Mouse (Mus musculus) heart, embryonic 13.5 days (tissue): ENCODE data around the gene Yipf1. TPM values are rescaled to one million over a fixed set of nuclear protein-coding genes. Genes with fewer than 3 reads are reported as not detected.
"Not testable (repeated sequence)": the region's sequence is repeated elsewhere in the genome, so short reads cannot be mapped to it uniquely, and the experiment has no call there.

ENCODE experiments used
- ATAC-seq: fragments of 200-750 bp; cut with Nextera tagmentation; 2 replicates; pipeline ENCODE4 v1.8.0; 2017; ENCODE audit warnings: moderate TSS enrichment; ENCODE audit not compliant: insufficient number of reproducible peaks, low FRiP score, low TSS enrichment; ENCODE audit errors: extremely low read depth
- H3K27ac ChIP-seq: fragments of 300-500 bp; sonication (generic); replicated peaks from 2 replicates; pipeline ENCODE4 v1.5.1; 2015; ENCODE audit warnings: moderate library complexity, mild to moderate bottlenecking, inconsistent platforms
- H3K27me3 ChIP-seq: fragments of 300-500 bp; sonication (generic); replicated peaks from 2 replicates; pipeline ENCODE4 v1.6.1; 2015; ENCODE audit warnings: mild to moderate bottlenecking, inconsistent platforms
- H3K36me3 ChIP-seq: fragments of 300-500 bp; sonication (generic); 2 replicates; pipeline ENCODE4 v1.6.1; 2015; ENCODE audit warnings: mild to moderate bottlenecking, inconsistent platforms
- H3K4me1 ChIP-seq: fragments of 300-500 bp; sonication (generic); 2 replicates; pipeline ENCODE4 v1.6.1; 2015; ENCODE audit warnings: inconsistent platforms
- H3K4me2 ChIP-seq: fragments of 300-500 bp; sonication (generic); 2 replicates; pipeline ENCODE4 v1.6.1; 2015; ENCODE audit warnings: inconsistent platforms, mild to moderate bottlenecking, moderate library complexity
- H3K4me3 ChIP-seq: fragments of 300-500 bp; sonication (generic); 2 replicates; pipeline ENCODE4 v1.5.1; 2015; ENCODE audit warnings: moderate library complexity, mild to moderate bottlenecking, inconsistent platforms
- H3K9ac ChIP-seq: fragments of 300-500 bp; sonication (generic); 2 replicates; pipeline ENCODE4 v1.6.1; 2015; ENCODE audit warnings: inconsistent platforms, mild to moderate bottlenecking, moderate library complexity
- H3K9me3 ChIP-seq: fragments of 300-500 bp; sonication (generic); 2 replicates; pipeline ENCODE4 v1.6.1; 2016; ENCODE audit warnings: inconsistent platforms
- WGBS: fragments of 180-500 bp; shearing (Covaris S2); methylation state at CpG from one replicate; pipeline ENCODE4 v1.1.7; 2015; ENCODE audit warnings: mixed read lengths; 5-methylcytosine and 5-hydroxymethylcytosine counted together
- polyA plus RNA-seq: library from polyadenylated mRNA; unstranded; fragments of >200 nt; fragmentation: Nextera tagmentation; extraction: Ambion mirVana; gene quantifications from 2 replicates; pipeline ENCODE4 v1.2.1, GENCODE M21; 2015

Gene Yipf1
- polyA plus RNA-seq, 1 experiment from 2014 or later: 42.7 TPM

DNA sequence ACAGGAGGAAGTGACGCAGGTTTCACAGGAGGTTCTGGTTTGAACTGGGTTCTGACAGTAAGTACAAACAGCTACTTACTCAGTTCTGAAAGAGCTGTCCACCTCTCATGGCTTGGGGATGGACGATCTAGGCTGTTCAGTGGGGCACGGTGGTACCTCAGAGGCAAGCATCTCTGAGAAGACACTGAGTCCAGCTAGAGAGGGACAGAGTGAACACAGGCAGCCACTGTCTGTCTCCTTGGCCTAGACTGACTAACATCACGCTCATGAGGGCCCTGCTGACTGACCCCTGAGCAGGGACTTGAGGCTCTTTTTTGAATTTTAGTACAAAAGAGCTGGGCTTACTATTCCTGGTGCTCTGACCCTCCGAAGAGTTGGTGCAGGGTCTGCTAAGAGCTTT lies 40.0 kb downstream of the Yipf1 start:
- H3K4me3 ChIP-seq: no peak overlapping the region
- no peak for ATAC-seq
- H3K9ac ChIP-seq: no peak overlapping the region

DNA sequence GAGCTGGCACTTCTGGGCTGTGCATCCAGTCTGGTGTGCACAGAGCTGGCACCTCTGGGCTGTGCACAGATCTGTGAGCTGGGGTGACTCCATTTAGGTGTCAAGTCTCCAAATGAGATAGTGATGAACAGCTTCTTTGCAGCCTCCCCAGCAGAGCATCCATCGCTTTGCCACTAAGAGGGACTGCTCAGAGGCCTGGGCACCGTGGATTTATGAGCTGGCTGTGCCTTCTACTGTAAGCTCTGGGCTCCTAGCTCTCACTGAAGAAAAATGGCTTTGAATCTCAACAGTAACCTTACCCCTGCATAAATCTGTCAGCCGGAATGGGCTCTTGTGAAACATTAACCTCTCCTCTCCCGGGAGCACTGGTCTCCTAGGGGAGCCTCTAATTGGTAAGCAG lies 40.4 kb downstream of the Yipf1 start:
- Histone ChIP-seq H3K9me3 (no peaks in the 10 kb centered on the region), H3K4me2 (no peak overlapping the region), H3K27ac (no peak overlapping the region), H3K9ac (no peak overlapping the region), H3K4me1 (no peaks in the 10 kb centered on the region), H3K4me3 (no peak overlapping the region), H3K27me3 (no peaks in the 10 kb centered on the region), H3K36me3 (peaks cover 26% of the 10 kb centered on the region)
- ATAC-seq: no peak
- 57% methylated on average over 4 of the region's 4 CpGs for WGBS

More for the DNA sequence above, 40.0 kb downstream of the Yipf1 start:
- Histone ChIP-seq H3K36me3 (peaks cover 23% of the 10 kb centered on the region), H3K4me2 (no peak overlapping the region), H3K9me3 (no peaks in the 10 kb centered on the region), H3K27me3 (no peaks in the 10 kb centered on the region), H3K4me1 (no peaks in the 10 kb centered on the region), H3K27ac (no peak overlapping the region)
- WGBS: 86% methylated on average over 5 of the region's 5 CpGs

DNA sequence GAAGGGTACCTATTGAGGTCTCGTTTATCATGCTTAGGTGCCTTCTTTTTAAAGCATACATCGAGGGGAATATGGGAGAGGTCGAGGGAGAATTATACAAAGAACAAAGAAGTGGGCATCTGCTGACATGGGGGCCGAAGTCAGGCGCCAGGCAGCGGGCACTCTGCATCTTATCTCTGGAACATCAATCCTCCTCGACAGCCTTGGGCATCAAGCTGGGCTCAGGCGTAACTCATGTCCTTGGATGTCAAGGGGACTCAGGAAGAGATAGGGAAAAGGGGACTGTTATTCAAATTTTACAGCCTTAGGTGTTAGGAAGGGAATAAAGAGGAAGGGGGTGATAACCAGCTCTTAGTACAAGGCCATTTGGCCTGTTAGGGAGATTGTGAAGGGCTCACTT lies 43.0 kb downstream of the Yipf1 start:
- H3K9me3 ChIP-seq, H3K9ac ChIP-seq, H3K4me1 ChIP-seq, H3K27ac ChIP-seq, ATAC-seq, H3K27me3 ChIP-seq, H3K4me2 ChIP-seq, H3K4me3 ChIP-seq: not testable (repeated sequence)
- H3K36me3 ChIP-seq: peaks cover 20% of the 10 kb centered on the region
- 52% methylated on average over 8 of the region's 8 CpGs for WGBS

DNA sequence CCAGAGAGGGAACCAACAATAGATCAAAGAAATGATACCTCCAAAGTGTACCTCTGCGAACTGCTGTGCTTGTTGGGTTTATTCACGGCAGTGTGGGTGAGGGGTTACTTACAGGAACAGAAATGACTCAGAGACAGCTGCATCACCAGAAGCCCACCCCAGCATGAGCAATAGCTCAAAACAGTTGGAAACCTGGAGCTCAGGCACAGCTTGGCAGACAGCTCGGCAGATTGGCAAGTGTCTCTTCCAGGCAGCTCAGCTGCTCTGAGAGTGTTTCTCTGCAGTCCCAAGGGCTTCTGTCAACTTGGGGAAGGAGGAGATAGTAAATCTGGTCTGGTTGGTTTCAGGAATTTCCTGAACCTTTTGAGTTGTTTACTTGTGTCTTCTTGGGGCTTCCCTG lies 44.3 kb downstream of the Yipf1 start:
- H3K9me3 ChIP-seq: no peaks in the 10 kb centered on the region
- H3K4me1 ChIP-seq: no peaks in the 10 kb centered on the region
- H3K36me3 ChIP-seq: peaks cover 20% of the 10 kb centered on the region
- no peak overlapping the region for H3K4me2 ChIP-seq
- WGBS: 78% methylated on average over 3 of the region's 3 CpGs
- H3K27ac ChIP-seq: no peak overlapping the region
- no peaks in the 10 kb centered on the region for H3K27me3 ChIP-seq
- H3K4me3 ChIP-seq: no peak overlapping the region
- ATAC-seq: no peak
- H3K9ac ChIP-seq: no peak overlapping the region

DNA sequence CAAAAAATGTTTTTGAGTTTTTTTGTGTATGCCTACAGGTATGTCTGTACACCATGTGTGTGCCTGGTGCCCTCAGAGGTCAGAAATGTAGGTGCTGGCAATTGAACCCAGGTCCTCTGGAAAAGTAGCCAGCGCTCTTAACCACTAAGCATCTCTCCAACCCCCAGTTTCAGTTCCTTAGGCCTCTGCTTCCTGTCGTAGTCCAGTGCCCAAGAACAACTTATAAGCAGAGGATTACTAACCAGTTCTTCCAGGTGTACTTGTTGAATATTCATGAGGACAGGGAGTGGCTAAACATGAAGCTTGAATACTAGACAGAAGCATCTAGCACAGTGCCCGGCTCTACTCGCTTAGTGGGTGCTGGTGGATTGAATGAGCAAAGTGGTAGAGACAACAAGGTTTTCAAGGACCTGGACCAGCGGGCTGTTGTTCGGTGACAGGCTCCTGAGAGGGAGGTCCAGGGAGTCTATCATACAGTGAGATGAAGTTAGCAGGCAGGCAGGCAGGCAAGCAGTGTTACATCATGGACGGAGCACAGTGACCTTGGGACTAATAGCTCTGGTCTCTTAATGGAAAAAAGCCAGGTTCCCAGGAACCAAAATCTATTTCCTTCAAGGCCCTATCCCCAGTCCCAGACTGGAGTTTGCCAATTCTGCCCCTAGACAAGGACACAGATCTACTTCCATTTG lies 46.4 kb downstream of the Yipf1 start:
- no peaks in the 10 kb centered on the region for H3K4me1 ChIP-seq
- WGBS: 89% methylated on average over 7 of the region's 7 CpGs
- H3K27ac ChIP-seq: no peak overlapping the region
- H3K4me2 ChIP-seq: no peak overlapping the region
- H3K36me3 ChIP-seq: peaks cover 20% of the 10 kb centered on the region
- no peaks in the 10 kb centered on the region for H3K27me3 ChIP-seq
- H3K9me3 ChIP-seq: no peaks in the 10 kb centered on the region
- H3K4me3 ChIP-seq: no peak overlapping the region
- no peak overlapping the region for H3K9ac ChIP-seq
- no peak for ATAC-seq

DNA sequence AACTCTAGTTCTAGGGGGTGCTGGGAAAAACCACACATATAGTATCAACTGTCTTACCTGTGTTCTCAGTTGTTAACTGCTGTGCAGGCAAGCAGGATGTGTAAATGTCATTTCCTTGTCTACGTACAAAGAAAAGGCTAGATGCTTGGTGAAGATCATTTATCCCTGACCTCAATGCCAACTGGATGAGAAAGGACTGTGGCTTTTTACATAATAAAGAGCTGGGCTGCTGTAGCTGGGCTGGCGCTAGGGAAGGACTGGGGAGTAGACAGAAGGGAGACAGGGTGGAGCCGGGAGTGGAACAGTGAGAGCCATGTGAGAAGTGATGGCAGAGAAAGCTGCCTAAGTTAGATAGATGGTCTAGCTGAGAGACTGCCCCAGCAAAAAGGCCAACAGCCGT lies 48.6 kb downstream of the Yipf1 start:
- H3K9ac ChIP-seq: no peak overlapping the region
- no peak overlapping the region for H3K4me3 ChIP-seq
- no peaks in the 10 kb centered on the region for H3K9me3 ChIP-seq
- peaks cover 20% of the 10 kb centered on the region for H3K36me3 ChIP-seq
- ATAC-seq: no peak
- no peak overlapping the region for H3K27ac ChIP-seq
- WGBS: 68% methylated on average over 4 of the region's 4 CpGs
- no peak overlapping the region for H3K4me2 ChIP-seq
- no peaks in the 10 kb centered on the region for H3K4me1 ChIP-seq
- H3K27me3 ChIP-seq: no peaks in the 10 kb centered on the region

DNA sequence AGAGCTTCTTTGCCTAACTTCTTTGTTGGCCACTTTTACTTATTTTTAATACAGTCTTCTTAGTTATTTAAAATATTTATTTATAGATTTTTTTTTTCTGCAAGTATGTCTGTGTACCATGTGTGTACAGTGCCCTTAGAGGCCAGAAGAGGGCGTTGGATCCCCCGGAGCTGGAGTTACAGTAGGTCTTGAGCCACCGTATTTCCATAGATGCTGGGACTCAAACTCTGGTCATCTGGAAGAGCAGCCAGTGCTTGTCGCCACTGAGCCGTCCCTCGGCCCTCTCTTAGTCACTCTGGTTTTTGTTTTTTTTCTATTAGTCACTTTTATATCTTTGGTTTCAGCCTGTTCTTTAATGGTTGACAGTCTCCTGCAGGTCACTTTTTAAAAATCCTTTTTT lies 49.4 kb downstream of the Yipf1 start:
- H3K4me1 ChIP-seq: peaks cover 4% of the 10 kb centered on the region
- no peaks in the 10 kb centered on the region for H3K27me3 ChIP-seq
- peaks cover 15% of the 10 kb centered on the region for H3K36me3 ChIP-seq
- WGBS: 68% methylated on average over 6 of the region's 6 CpGs
- no peak overlapping the region for H3K9ac ChIP-seq
- no peak overlapping the region for H3K27ac ChIP-seq
- no peak overlapping the region for H3K4me3 ChIP-seq
- ATAC-seq: no peak
- no peaks in the 10 kb centered on the region for H3K9me3 ChIP-seq
- no peak overlapping the region for H3K4me2 ChIP-seq

DNA sequence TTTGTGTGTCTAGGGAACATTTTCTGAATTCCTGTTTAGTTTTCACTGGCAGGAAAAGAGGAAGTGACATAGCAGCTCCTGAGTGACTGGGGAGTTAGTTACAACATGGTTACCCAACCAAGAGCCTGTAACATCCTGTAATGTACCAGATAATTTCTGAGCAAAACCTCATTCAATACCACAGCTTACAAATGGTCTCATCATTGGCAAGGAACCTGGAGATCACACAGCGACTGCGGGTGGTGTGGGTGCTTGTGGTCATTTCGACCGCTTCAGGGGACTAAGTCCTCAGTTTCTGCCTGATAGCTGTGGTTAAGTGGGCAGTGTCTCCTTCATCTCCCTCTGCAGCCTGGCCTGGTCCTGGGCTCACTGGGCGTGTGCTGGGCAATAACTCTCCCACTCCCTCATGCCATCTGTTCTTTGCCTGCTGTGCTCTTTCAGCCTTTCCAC lies 50.1 kb downstream of the Yipf1 start:
- Histone ChIP-seq H3K36me3 (peaks cover 9% of the 10 kb centered on the region), H3K4me2 (no peak overlapping the region), H3K4me3 (no peak overlapping the region), H3K9me3 (no peaks in the 10 kb centered on the region), H3K27ac (no peak overlapping the region), H3K27me3 (no peaks in the 10 kb centered on the region), H3K9ac (no peak overlapping the region), H3K4me1 (peaks cover 10% of the 10 kb centered on the region)
- WGBS: 81% methylated on average over 5 of the region's 5 CpGs
- ATAC-seq: no peak

DNA sequence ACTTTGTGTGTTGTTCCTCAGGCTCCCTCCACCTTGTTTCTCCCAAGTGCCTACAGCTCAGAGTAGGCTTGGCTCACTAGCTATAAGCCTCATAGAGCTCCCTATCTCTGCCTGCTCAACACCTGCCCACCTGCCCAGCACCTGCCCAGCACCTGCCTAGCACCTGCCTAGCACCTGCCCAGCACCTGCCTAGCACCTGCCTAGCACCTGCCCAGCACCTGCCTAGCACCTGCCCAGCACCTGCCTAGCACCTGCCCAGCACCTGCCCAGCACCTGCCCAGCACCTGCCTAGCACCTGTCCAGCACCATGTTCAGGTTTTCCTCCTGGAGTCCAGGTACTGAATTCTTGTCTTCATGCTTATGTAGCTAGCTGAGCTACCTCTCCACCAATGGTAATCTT lies 52.2 kb downstream of the Yipf1 start:
- Histone ChIP-seq H3K4me1 (peaks cover 12% of the 10 kb centered on the region), H3K36me3 (peaks cover 12% of the 10 kb centered on the region)
- H3K27me3 ChIP-seq, ATAC-seq, H3K4me2 ChIP-seq, H3K4me3 ChIP-seq, H3K9ac ChIP-seq, H3K9me3 ChIP-seq, H3K27ac ChIP-seq: not testable (repeated sequence)

DNA sequence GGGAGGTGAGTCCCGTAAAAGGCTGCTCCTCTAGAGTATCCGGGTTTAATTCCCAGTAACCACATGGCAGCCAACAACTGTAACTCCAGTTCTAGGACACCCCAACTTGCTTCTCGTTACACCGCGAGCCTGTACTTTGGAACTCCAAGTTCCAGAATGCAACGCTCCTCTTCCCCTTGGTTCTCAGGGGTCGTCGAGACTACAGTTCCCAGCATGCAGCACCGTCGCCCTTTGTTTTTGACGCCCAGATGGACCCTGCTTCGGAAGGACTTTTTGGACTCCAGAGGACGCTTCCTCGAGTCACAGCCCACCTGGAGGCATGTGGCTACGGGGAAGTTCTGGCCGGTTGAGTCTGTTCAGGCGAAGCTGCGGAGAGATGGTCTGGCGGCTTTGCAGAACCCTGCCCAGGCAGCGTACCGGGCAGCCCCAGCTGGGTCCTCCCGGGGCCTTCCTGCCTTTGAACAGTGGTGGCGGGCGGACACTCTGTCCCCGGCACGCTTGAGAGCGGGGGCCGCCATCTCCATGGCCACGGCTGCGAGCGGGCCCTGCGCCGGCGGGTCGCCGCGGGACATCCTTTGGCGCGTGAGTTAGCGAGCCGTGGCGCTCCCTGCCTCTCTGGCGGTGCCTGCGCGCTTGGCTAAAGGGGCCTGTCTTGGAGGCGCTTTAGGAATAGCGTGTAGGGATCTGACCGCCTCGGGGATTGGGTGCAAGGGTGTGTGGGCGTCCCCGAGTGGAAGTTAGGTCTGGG lies 53.6 kb downstream of the Yipf1 start, which contains the start of gene Ndc1:
TSS of gene Ndc1 (plus strand) at position 218 of the 748 bp plus-strand sequence.
- H3K4me1 ChIP-seq: peaks cover 12% of the 10 kb centered on the region
- H3K9me3 ChIP-seq: no peaks in the 10 kb centered on the region
- H3K36me3 ChIP-seq: peaks cover 25% of the 10 kb centered on the region
- peak within 1 kb of the TSS; percentile 85 for H3K4me2 ChIP-seq
- H3K27ac ChIP-seq: peak within 1 kb of the TSS; percentile 90
- WGBS: under 1% methylated on average over 51 of the region's 51 CpGs
- H3K4me3 ChIP-seq: peak within 1 kb of the TSS; percentile 93
- no peaks in the 10 kb centered on the region for H3K27me3 ChIP-seq
- peak; percentile 93 for ATAC-seq
- H3K9ac ChIP-seq: peak within 1 kb of the TSS; percentile 91

DNA sequence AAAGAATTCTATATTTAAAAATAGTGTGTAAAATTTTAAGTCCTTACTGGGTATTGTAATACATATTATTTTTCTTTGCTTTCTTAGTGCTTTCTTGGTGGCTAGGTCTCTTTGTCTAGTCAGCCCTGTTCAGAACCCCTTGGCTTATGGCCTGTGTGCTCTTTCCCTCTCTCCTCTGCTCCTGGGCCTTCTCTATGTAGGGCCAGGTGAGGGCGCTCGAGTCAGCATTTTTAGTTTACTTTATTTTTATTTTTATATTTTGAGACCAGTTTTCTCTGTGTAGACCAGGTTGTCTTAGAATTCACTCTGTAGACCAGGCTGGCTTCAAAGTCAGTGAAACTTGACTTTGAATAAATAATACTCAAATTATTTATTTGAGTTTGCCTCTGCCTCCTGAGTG lies 58.1 kb downstream of the Yipf1 start:
- no peak for ATAC-seq
- Histone ChIP-seq H3K27ac (no peak overlapping the region), H3K4me2 (no peak overlapping the region), H3K9me3 (no peaks in the 10 kb centered on the region), H3K27me3 (no peaks in the 10 kb centered on the region), H3K4me1 (peaks cover 30% of the 10 kb centered on the region), H3K4me3 (no peak overlapping the region), H3K9ac (no peak overlapping the region), H3K36me3 (peaks cover 69% of the 10 kb centered on the region)
- 78% methylated on average over 2 of the region's 2 CpGs for WGBS

DNA sequence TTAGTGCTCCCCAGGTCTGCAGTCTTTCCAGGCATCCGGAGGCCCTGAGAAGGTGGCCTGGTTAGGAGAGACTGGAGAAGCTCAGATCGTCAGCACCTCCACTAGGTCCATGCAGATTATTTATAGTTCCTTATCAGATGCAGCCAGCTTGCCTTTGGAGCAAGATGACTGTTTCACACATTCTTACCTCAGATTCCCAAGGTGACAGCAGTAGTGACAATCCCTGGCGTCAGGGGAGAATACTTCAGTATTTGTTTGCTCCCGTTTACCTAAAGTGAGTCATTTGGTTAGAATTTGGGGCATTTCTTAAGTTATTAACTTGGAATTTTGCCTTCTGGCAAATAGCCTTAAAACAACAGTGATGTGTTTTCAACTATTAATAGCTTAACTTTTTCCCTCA lies 60.5 kb downstream of the Yipf1 start:
- Histone ChIP-seq H3K27me3 (no peaks in the 10 kb centered on the region), H3K36me3 (peaks cover 84% of the 10 kb centered on the region), H3K9ac (no peak overlapping the region; the same call in 1 of the 2 replicates), H3K9me3 (no peaks in the 10 kb centered on the region), H3K4me3 (no peak overlapping the region), H3K4me2 (peak overlapping the region; percentile 24), H3K4me1 (peaks cover 19% of the 10 kb centered on the region), H3K27ac (peak overlapping the region; percentile 58)
- WGBS: 19% methylated on average over 4 of the region's 4 CpGs
- no peak for ATAC-seq
